Mouse (Mus musculus) heart, embryonic 11.5 days (tissue): ENCODE results near the gene Nrp1. TPM values are rescaled to one million over a fixed set of nuclear protein-coding genes. Genes with fewer than 3 reads are reported as not detected.

Experiments used
- ATAC-seq: fragments of 200-750 bp; cut with Nextera tagmentation; replicated peaks from 2 replicates; pipeline ENCODE4 v1.8.0; 2017; ENCODE audit warnings: moderate library complexity; ENCODE audit not compliant: insufficient number of reproducible peaks, low FRiP score, low TSS enrichment
- H3K27ac ChIP-seq: fragments of 300-500 bp; sonication (generic); 2 replicates; pipeline ENCODE4 v1.5.1; 2014; ENCODE audit warnings: mild to moderate bottlenecking, low read depth, low read length
- H3K27me3 ChIP-seq: fragments of 300-500 bp; sonication (generic); 2 replicates; pipeline ENCODE4 v1.6.1; 2014; ENCODE audit warnings: mild to moderate bottlenecking, low read length, mixed read lengths; ENCODE audit not compliant: control insufficient read depth, insufficient read depth
- H3K36me3 ChIP-seq: fragments of 300-500 bp; sonication (generic); 2 replicates; pipeline ENCODE4 v1.6.1; 2014; ENCODE audit warnings: mild to moderate bottlenecking, low read length, moderate library complexity, mixed read lengths; ENCODE audit not compliant: control insufficient read depth, insufficient read depth
- H3K4me1 ChIP-seq: fragments of 300-500 bp; sonication (generic); 2 replicates; pipeline ENCODE4 v1.6.1; 2014; ENCODE audit warnings: low read length; ENCODE audit not compliant: control insufficient read depth, insufficient read depth
- H3K4me2 ChIP-seq: fragments of 300-500 bp; sonication (generic); 2 replicates; pipeline ENCODE4 v1.6.1; 2014; ENCODE audit warnings: mild to moderate bottlenecking, moderate library complexity
- H3K4me3 ChIP-seq: fragments of 300-500 bp; sonication (generic); 2 replicates; pipeline ENCODE4 v1.5.1; 2014; ENCODE audit warnings: low read depth, low read length
- H3K9ac ChIP-seq: fragments of 300-500 bp; sonication (generic); 2 replicates; pipeline ENCODE4 v1.6.1; 2014; ENCODE audit warnings: mild to moderate bottlenecking, low read depth, low read length, moderate library complexity
- H3K9me3 ChIP-seq: fragments of 300-500 bp; sonication (generic); replicated peaks from 2 replicates; pipeline ENCODE4 v1.6.1; 2016; ENCODE audit warnings: low read length; ENCODE audit not compliant: control insufficient read depth
- WGBS: fragments of 180-500 bp; shearing (Covaris S2); extraction: QIAGEN DNeasy Blood & Tissue Kit; methylation state at CpG from one replicate; pipeline ENCODE4 v1.1.7; 2014; ENCODE audit not compliant: insufficient replicate concordance; 5-methylcytosine and 5-hydroxymethylcytosine counted together
- polyA plus RNA-seq: library from polyadenylated mRNA; unstranded; fragments of >200 nt; fragmentation: Nextera tagmentation; extraction: Ambion mirVana; gene quantifications from 2 replicates; pipeline ENCODE4 v1.2.1, GENCODE M21; 2014

Nrp1 gene
- polyA plus RNA-seq, 1 experiment from 2014 or later, result 93.7 TPM

GRCm38 (mm10) chr8:128359521-128360318 lies 1.3 kb downstream of the Nrp1 start:
- Histone ChIP-seq H3K4me2 (peak overlapping the region; percentile 97), H3K9me3 (no peaks in the 10 kb centered on the region), H3K27me3 (no peaks in the 10 kb centered on the region), H3K36me3 (no peaks in the 10 kb centered on the region), H3K4me1 (peaks cover 30% of the 10 kb centered on the region), H3K4me3 (peak overlapping the region; percentile 82), H3K27ac (peak overlapping the region; percentile 99), H3K9ac (peak overlapping the region; percentile 90)
- WGBS, result under 1% methylated on average over 40 of the region's 40 CpGs
- ATAC-seq, result no peak

GRCm38 (mm10) chr8:128361343-128361870 lies 3.0 kb downstream of the Nrp1 start:
- Histone ChIP-seq H3K9me3 (no peaks in the 10 kb centered on the region), H3K27ac (peak overlapping the region; percentile 99), H3K4me3 (peak overlapping the region; percentile 82), H3K4me1 (peaks cover 32% of the 10 kb centered on the region), H3K9ac (peak overlapping the region; percentile 90), H3K36me3 (no peaks in the 10 kb centered on the region), H3K4me2 (peak overlapping the region; percentile 97), H3K27me3 (no peaks in the 10 kb centered on the region)
- ATAC-seq, result no peak
- WGBS, result 11% methylated on average over 5 of the region's 5 CpGs

- peak overlapping the region; percentile 28; the same call in 1 of the 2 replicates for H3K9ac ChIP-seq
Observed at GRCm38 (mm10) chr8:128362940-128363595, 4.7 kb downstream of the Nrp1 start.

GRCm38 (mm10) chr8:128370496-128370895 lies 12.1 kb downstream of the Nrp1 start:
- 28% methylated on average over 4 of the region's 4 CpGs for WGBS
- no peaks in the 10 kb centered on the region for H3K27me3 ChIP-seq
- no peak overlapping the region for H3K4me2 ChIP-seq
- H3K9me3 ChIP-seq, result no peaks in the 10 kb centered on the region
- peaks cover 54% of the 10 kb centered on the region for H3K4me1 ChIP-seq
- 0 out of 2 replicates have a peak, but pooled peaks cover 2% of the 10 kb centered on the region for H3K36me3 ChIP-seq
- 0 out of 2 replicates have a peak overlapping the region, but pooled peaks have one; percentile 74 for H3K27ac ChIP-seq
- no peak for ATAC-seq
- no peak overlapping the region for H3K4me3 ChIP-seq
- H3K9ac ChIP-seq, result no peak overlapping the region

More at GRCm38 (mm10) chr8:128362940-128363595, 4.7 kb downstream of the Nrp1 start:
- Histone ChIP-seq H3K4me2 (peak overlapping the region; percentile 97), H3K27ac (no peak overlapping the region), H3K27me3 (no peaks in the 10 kb centered on the region), H3K9me3 (no peaks in the 10 kb centered on the region), H3K36me3 (no peaks in the 10 kb centered on the region), H3K4me1 (peaks cover 28% of the 10 kb centered on the region), H3K4me3 (peak overlapping the region; percentile 82)
- WGBS, result 7% methylated on average over 11 of the region's 11 CpGs
- no peak for ATAC-seq

- H3K36me3 ChIP-seq, result 0 out of 2 replicates have a peak, but pooled peaks cover 2% of the 10 kb centered on the region
- H3K4me2 ChIP-seq, result no peak overlapping the region
- peaks cover 55% of the 10 kb centered on the region for H3K4me1 ChIP-seq
- no peak overlapping the region for H3K9ac ChIP-seq
- no peaks in the 10 kb centered on the region for H3K27me3 ChIP-seq
- WGBS, result 56% methylated on average over 6 of the region's 6 CpGs
- H3K27ac ChIP-seq, result peak overlapping the region; percentile 74
- no peaks in the 10 kb centered on the region for H3K9me3 ChIP-seq
- no peak for ATAC-seq
- no peak overlapping the region for H3K4me3 ChIP-seq
Observed at GRCm38 (mm10) chr8:128371026-128371425, 12.6 kb downstream of the Nrp1 start.

- Histone ChIP-seq H3K27ac (peak overlapping the region; percentile 74), H3K9ac (no peak overlapping the region), H3K4me3 (no peak overlapping the region), H3K36me3 (0 out of 2 replicates have a peak, but pooled peaks cover 2% of the 10 kb centered on the region), H3K27me3 (no peaks in the 10 kb centered on the region), H3K9me3 (no peaks in the 10 kb centered on the region), H3K4me1 (peaks cover 62% of the 10 kb centered on the region), H3K4me2 (0 out of 2 replicates have a peak overlapping the region, but pooled peaks have one; percentile 14)
- no peak for ATAC-seq
- 19% methylated on average over 3 of the region's 3 CpGs for WGBS
Observed at GRCm38 (mm10) chr8:128371789-128372188, 13.4 kb downstream of the Nrp1 start.

GRCm38 (mm10) chr8:128372724-128373123 lies 14.3 kb downstream of the Nrp1 start:
- WGBS, result 75% methylated on average over 5 of the region's 5 CpGs
- Histone ChIP-seq H3K27ac (no peak overlapping the region), H3K36me3 (0 out of 2 replicates have a peak, but pooled peaks cover 2% of the 10 kb centered on the region), H3K27me3 (no peaks in the 10 kb centered on the region), H3K9ac (no peak overlapping the region), H3K4me1 (peaks cover 66% of the 10 kb centered on the region), H3K4me3 (no peak overlapping the region), H3K9me3 (no peaks in the 10 kb centered on the region), H3K4me2 (no peak overlapping the region)
- ATAC-seq, result no peak

- H3K27ac ChIP-seq, result no peak overlapping the region
- H3K4me2 ChIP-seq, result no peak overlapping the region
- H3K4me1 ChIP-seq, result peaks cover 71% of the 10 kb centered on the region
- 0 out of 2 replicates have a peak, but pooled peaks cover 2% of the 10 kb centered on the region for H3K36me3 ChIP-seq
- H3K27me3 ChIP-seq, result no peaks in the 10 kb centered on the region
- no peak for ATAC-seq
- H3K4me3 ChIP-seq, result no peak overlapping the region
- WGBS, result 73% methylated on average over 6 of the region's 6 CpGs
- H3K9me3 ChIP-seq, result no peaks in the 10 kb centered on the region
- H3K9ac ChIP-seq, result no peak overlapping the region
Observed at GRCm38 (mm10) chr8:128373418-128373817, 15.0 kb downstream of the Nrp1 start.
